Mouse (Mus musculus) kidney, postnatal 14 days (tissue): ENCODE measurements around the gene Dnajb8.

Experiments
- DNase-seq: peaks from one replicate; pipeline ENCODE4 v3.0.0; 2022; ENCODE audit warnings: mixed read lengths

Dnajb8 gene

DNA sequence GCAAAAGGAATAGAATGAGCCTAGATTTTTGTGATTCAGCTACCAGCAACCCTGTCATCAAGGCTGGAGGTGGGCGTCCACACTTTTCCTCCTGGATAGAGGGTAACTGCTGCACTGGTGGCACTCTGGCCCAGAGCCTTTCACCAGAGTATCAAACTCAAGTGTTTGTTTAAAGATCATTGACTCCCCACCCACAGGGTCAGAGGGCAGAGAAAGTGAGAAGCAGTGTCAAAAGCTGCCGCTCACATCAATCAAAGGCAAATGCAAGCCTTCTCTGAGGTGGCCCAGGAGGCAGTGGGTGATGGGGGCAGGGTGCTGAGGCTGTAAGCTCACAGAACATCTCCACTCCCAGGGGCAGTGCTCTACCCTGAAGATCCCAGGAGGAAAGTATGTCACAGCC lies 77.4 kb downstream of the Dnajb8 start:
- DNase-seq = no peak

DNA sequence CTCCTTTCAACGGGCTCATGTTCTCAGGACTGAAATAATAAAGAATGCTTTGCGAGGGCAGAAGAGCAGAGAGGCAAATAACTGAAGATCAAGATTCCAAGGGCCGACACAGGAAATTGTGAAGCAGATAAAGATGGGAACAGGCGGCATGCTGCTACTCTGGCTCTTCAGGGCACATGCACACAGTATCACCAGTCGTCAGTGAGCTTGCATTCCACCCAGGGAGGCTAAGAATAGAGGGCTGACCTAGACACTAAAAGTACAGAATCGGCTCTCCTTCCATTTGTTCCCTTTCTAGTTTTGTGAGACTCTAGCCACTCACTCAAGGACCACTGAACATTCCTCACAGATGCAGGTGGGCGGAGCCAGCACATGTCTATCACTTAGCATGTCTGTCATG lies 79.2 kb downstream of the Dnajb8 start:
- no peak for DNase-seq
